Mouse (Mus musculus) frontal cortex, adult 2 months (tissue): Measurements from ENCODE around the gene Vhl. TPM values are rescaled to one million over a fixed set of nuclear protein-coding genes. Genes with fewer than 3 reads are reported as not detected.

Experiments
- DNase-seq, 2 experiments: peaks; one replicate each; pipeline ENCODE4 v3.0.0; 2022; ENCODE audit warnings: low spot score in 1 of 2; ENCODE audit errors: extremely low spot score in 1 of 2
- polyA plus RNA-seq: library from polyadenylated mRNA; depleted of rRNA; stranded (reverse); fragments of >200 nt; gene quantifications from 2 replicates; pipeline ENCODE4 v1.2.3, GENCODE M21; 2012; rRNA removed

The Vhl gene
- polyA plus RNA-seq = 49.0 and 51.4 TPM in 2 replicates

- peak in 1 of 2 experiments; percentile 86 for DNase-seq
Measured at GRCm38 (mm10) chr6:113623941-113624751, at the start of gene Vhl. TSS of gene Vhl (plus strand) at chr6:113623959.

GRCm38 (mm10) chr6:113576044-113576443 is 47.7 kb upstream of the Vhl start:
- peak; percentile 78 to 81 for DNase-seq

GRCm38 (mm10) chr6:113579306-113579705 is 44.5 kb upstream of the Vhl start:
- DNase-seq = no peak

- peak in 1 of 2 experiments; percentile 67 for DNase-seq
Measured at GRCm38 (mm10) chr6:113583023-113583422, 40.7 kb upstream of the Vhl start.

- DNase-seq = peak in 1 of 2 experiments; percentile 41
Measured at GRCm38 (mm10) chr6:113585065-113585464, 38.7 kb upstream of the Vhl start.

- no peak for DNase-seq
Measured at GRCm38 (mm10) chr6:113586466-113587183, 37.1 kb upstream of the Vhl start.

GRCm38 (mm10) chr6:113592637-113593036 is 31.1 kb upstream of the Vhl start:
- DNase-seq = no peak

- no peak for DNase-seq
Measured at GRCm38 (mm10) chr6:113597945-113598344, 25.8 kb upstream of the Vhl start.

- no peak for DNase-seq
Measured at GRCm38 (mm10) chr6:113599833-113600232, 23.9 kb upstream of the Vhl start.

GRCm38 (mm10) chr6:113600543-113601139 is 23.1 kb upstream of the Vhl start, which contains the start of gene Fancd2os:
TSS of gene Fancd2os (minus strand) at chr6:113600715.
- no peak for DNase-seq

GRCm38 (mm10) chr6:113602821-113603220 is 20.9 kb upstream of the Vhl start:
- no peak for DNase-seq

GRCm38 (mm10) chr6:113603993-113604392 is 19.8 kb upstream of the Vhl start:
- no peak for DNase-seq

GRCm38 (mm10) chr6:113604432-113605223 is 19.1 kb upstream of the Vhl start, which contains the start of gene Brk1:
TSS of gene Brk1 (plus strand) at chr6:113604772.
- peak; percentile 82 to 94 for DNase-seq

- no peak for DNase-seq
Measured at GRCm38 (mm10) chr6:113605224-113605545, 18.6 kb upstream of the Vhl start.

- no peak for DNase-seq
Measured at GRCm38 (mm10) chr6:113608871-113609270, 14.9 kb upstream of the Vhl start.

GRCm38 (mm10) chr6:113609293-113609692 is 14.5 kb upstream of the Vhl start:
- peak in 1 of 2 experiments; percentile 52 for DNase-seq

- peak; percentile 74 to 79 for DNase-seq
Measured at GRCm38 (mm10) chr6:113612258-113612969, 11.3 kb upstream of the Vhl start.

GRCm38 (mm10) chr6:113614152-113614551 is 9.6 kb upstream of the Vhl start:
- no peak for DNase-seq

- no peak for DNase-seq
Measured at GRCm38 (mm10) chr6:113614997-113615396, 8.8 kb upstream of the Vhl start.

GRCm38 (mm10) chr6:113615489-113615888 is 8.3 kb upstream of the Vhl start:
- DNase-seq = no peak
